Mouse (Mus musculus): ENCODE measurements at regions not wholly inside any gene's neighbourhood (a gene's known extent, or its start where the extent isn't known, plus 50 kb on each side); places are given as distances from the start of the nearest gene placed in this dataset.
A peak's percentile ranks its signal among the peaks of the same experiment; 100 is the strongest.

- H3K27ac ChIP-seq (replicated peaks; ENCODE audit: insufficient read depth, low read depth, low read length) = no peak overlapping the region
- no peak overlapping the region for H3K4me3 ChIP-seq (ENCODE audit: insufficient read depth, low read depth, low read length)
- no peak overlapping the region for H3K9ac ChIP-seq (ENCODE audit: low read depth, low read length)
- H3K27me3 ChIP-seq (ENCODE audit: control insufficient read depth, insufficient read depth, low read length) = no peaks in the 10 kb centered on the region
- peak; percentile 24 for DNase-seq (ENCODE audit: extremely low read depth, low read depth, low spot score)
- H3K36me3 ChIP-seq (ENCODE audit: control insufficient read depth, insufficient read depth, low read length) = no peaks in the 10 kb centered on the region
- no peaks in the 10 kb centered on the region for H3K79me2 ChIP-seq (ENCODE audit: control insufficient read depth, insufficient read depth, low read length)
- WGBS = 47% methylated on average over 2 of the region's 2 CpGs
- TF ChIP-seq POLR2A (IDR thresholded peaks at IDR 0.05; ENCODE audit: extremely low read depth, insufficient read depth, low read length) (no peak), CTCF (IDR thresholded peaks at IDR 0.05; ENCODE audit: low read depth, low read length) (peak; percentile 51)
- no peaks in the 10 kb centered on the region for H3K4me1 ChIP-seq (ENCODE audit: control insufficient read depth, insufficient read depth, low read length)
Measured at GRCm38 (mm10) chr10:19412926-19413325, 56.6 kb downstream of the Olig3 start.

- no peak for TF ChIP-seq CTCF (IDR thresholded peaks at IDR 0.05; ENCODE audit: low read depth, low read length)
- TF ChIP-seq POLR2A (IDR thresholded peaks at IDR 0.05; ENCODE audit: extremely low read depth, insufficient read depth, low read length) = no peak
- 77% methylated on average over 5 of the region's 5 CpGs for WGBS
- no peak overlapping the region for H3K4me3 ChIP-seq (ENCODE audit: insufficient read depth, low read depth, low read length)
Measured at GRCm38 (mm10) chr10:19413935-19414334, 57.6 kb downstream of the Olig3 start.

GRCm38 (mm10) chr10:19414834-19415233 is 58.5 kb downstream of the Olig3 start:
- H3K4me1 ChIP-seq (ENCODE audit: control insufficient read depth, insufficient read depth, low read length) = no peaks in the 10 kb centered on the region
- no peak overlapping the region for H3K9ac ChIP-seq (ENCODE audit: low read depth, low read length)
- DNase-seq (ENCODE audit: extremely low read depth, low read depth, low spot score) = no peak
- no peak overlapping the region for H3K27ac ChIP-seq (replicated peaks; ENCODE audit: insufficient read depth, low read depth, low read length)
- no peaks in the 10 kb centered on the region for H3K36me3 ChIP-seq (ENCODE audit: control insufficient read depth, insufficient read depth, low read length)
- 64% methylated on average over 5 of the region's 5 CpGs for WGBS
- no peaks in the 10 kb centered on the region for H3K27me3 ChIP-seq (ENCODE audit: control insufficient read depth, insufficient read depth, low read length)
- H3K79me2 ChIP-seq (ENCODE audit: control insufficient read depth, insufficient read depth, low read length) = no peaks in the 10 kb centered on the region
- TF ChIP-seq CTCF (IDR thresholded peaks at IDR 0.05; ENCODE audit: low read depth, low read length) (no peak), POLR2A (IDR thresholded peaks at IDR 0.05; ENCODE audit: extremely low read depth, insufficient read depth, low read length) (no peak)
- no peak overlapping the region for H3K4me3 ChIP-seq (ENCODE audit: insufficient read depth, low read depth, low read length)

More at GRCm38 (mm10) chr10:19413935-19414334, 57.6 kb downstream of the Olig3 start:
- no peak overlapping the region for H3K9ac ChIP-seq (ENCODE audit: low read depth, low read length)
- no peaks in the 10 kb centered on the region for H3K27me3 ChIP-seq (ENCODE audit: control insufficient read depth, insufficient read depth, low read length)
- H3K27ac ChIP-seq (replicated peaks; ENCODE audit: insufficient read depth, low read depth, low read length) = no peak overlapping the region
- H3K79me2 ChIP-seq (ENCODE audit: control insufficient read depth, insufficient read depth, low read length) = no peaks in the 10 kb centered on the region
- no peak for DNase-seq (ENCODE audit: extremely low read depth, low read depth, low spot score)
- no peaks in the 10 kb centered on the region for H3K4me1 ChIP-seq (ENCODE audit: control insufficient read depth, insufficient read depth, low read length)
- no peaks in the 10 kb centered on the region for H3K36me3 ChIP-seq (ENCODE audit: control insufficient read depth, insufficient read depth, low read length)

GRCm38 (mm10) chr10:19424030-19424429 is 67.7 kb downstream of the Olig3 start:
- Histone ChIP-seq H3K36me3 (ENCODE audit: control insufficient read depth, insufficient read depth, low read length) (no peaks in the 10 kb centered on the region), H3K27ac (replicated peaks; ENCODE audit: insufficient read depth, low read depth, low read length) (no peak overlapping the region), H3K79me2 (ENCODE audit: control insufficient read depth, insufficient read depth, low read length) (no peaks in the 10 kb centered on the region), H3K4me3 (ENCODE audit: insufficient read depth, low read depth, low read length) (no peak overlapping the region), H3K4me1 (ENCODE audit: control insufficient read depth, insufficient read depth, low read length) (no peaks in the 10 kb centered on the region), H3K9ac (ENCODE audit: low read depth, low read length) (no peak overlapping the region), H3K27me3 (ENCODE audit: control insufficient read depth, insufficient read depth, low read length) (no peaks in the 10 kb centered on the region)
- no peak for TF ChIP-seq CTCF (IDR thresholded peaks at IDR 0.05; ENCODE audit: low read depth, low read length)
- no peak for TF ChIP-seq POLR2A (IDR thresholded peaks at IDR 0.05; ENCODE audit: extremely low read depth, insufficient read depth, low read length)
- DNase-seq (ENCODE audit: extremely low read depth, low read depth, low spot score) = no peak
- WGBS = 67% methylated on average over 1 of the region's 1 CpGs

GRCm38 (mm10) chr10:19424961-19425360 is 68.6 kb downstream of the Olig3 start:
- H3K27ac ChIP-seq (replicated peaks; ENCODE audit: insufficient read depth, low read depth, low read length) = no peak overlapping the region
- no peak for DNase-seq (ENCODE audit: extremely low read depth, low read depth, low spot score)

DNA sequence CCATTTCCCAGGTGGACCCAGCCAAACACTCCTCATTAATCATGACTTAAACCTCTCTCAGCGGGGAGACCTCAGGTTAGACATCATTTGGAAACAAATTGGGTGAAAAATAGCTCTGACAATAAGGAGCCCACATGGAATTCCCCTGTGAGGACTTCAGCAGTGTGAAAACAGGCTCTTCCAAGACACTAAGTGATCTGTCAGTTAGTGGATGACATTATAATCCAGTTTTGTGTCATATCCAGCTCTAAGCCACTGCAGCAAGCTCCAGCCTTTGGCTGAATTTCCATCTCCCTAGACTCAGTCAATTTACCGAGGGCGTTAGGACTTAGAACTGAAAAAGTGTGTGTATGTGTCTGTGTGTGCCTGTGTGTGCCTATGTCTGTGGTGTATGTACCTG is 70.5 kb downstream of the Olig3 start:
- H3K27ac ChIP-seq (replicated peaks; ENCODE audit: insufficient read depth, low read depth, low read length) = no peak overlapping the region
- no peak overlapping the region for H3K9ac ChIP-seq (ENCODE audit: low read depth, low read length)
- no peak overlapping the region for H3K4me3 ChIP-seq (ENCODE audit: insufficient read depth, low read depth, low read length)
- 94% methylated on average over 3 of the region's 3 CpGs for WGBS
- DNase-seq (ENCODE audit: extremely low read depth, low read depth, low spot score) = no peak
- TF ChIP-seq CTCF (IDR thresholded peaks at IDR 0.05; ENCODE audit: low read depth, low read length) (no peak), POLR2A (IDR thresholded peaks at IDR 0.05; ENCODE audit: extremely low read depth, insufficient read depth, low read length) (no peak)
- no peaks in the 10 kb centered on the region for H3K27me3 ChIP-seq (ENCODE audit: control insufficient read depth, insufficient read depth, low read length)
- H3K79me2 ChIP-seq (ENCODE audit: control insufficient read depth, insufficient read depth, low read length) = no peaks in the 10 kb centered on the region
- no peaks in the 10 kb centered on the region for H3K4me1 ChIP-seq (ENCODE audit: control insufficient read depth, insufficient read depth, low read length)
- no peaks in the 10 kb centered on the region for H3K36me3 ChIP-seq (ENCODE audit: control insufficient read depth, insufficient read depth, low read length)

More at GRCm38 (mm10) chr10:19424961-19425360, 68.6 kb downstream of the Olig3 start:
- TF ChIP-seq POLR2A (IDR thresholded peaks at IDR 0.05; ENCODE audit: extremely low read depth, insufficient read depth, low read length) (no peak), CTCF (IDR thresholded peaks at IDR 0.05; ENCODE audit: low read depth, low read length) (no peak)
- Histone ChIP-seq H3K27me3 (ENCODE audit: control insufficient read depth, insufficient read depth, low read length) (no peaks in the 10 kb centered on the region), H3K36me3 (ENCODE audit: control insufficient read depth, insufficient read depth, low read length) (no peaks in the 10 kb centered on the region), H3K4me1 (ENCODE audit: control insufficient read depth, insufficient read depth, low read length) (no peaks in the 10 kb centered on the region), H3K79me2 (ENCODE audit: control insufficient read depth, insufficient read depth, low read length) (no peaks in the 10 kb centered on the region), H3K4me3 (ENCODE audit: insufficient read depth, low read depth, low read length) (no peak overlapping the region), H3K9ac (ENCODE audit: low read depth, low read length) (no peak overlapping the region)
- WGBS = 82% methylated on average over 3 of the region's 3 CpGs
